1 mouse cellular context compared by ENCODE assay signal in the genomic region with DNA sequence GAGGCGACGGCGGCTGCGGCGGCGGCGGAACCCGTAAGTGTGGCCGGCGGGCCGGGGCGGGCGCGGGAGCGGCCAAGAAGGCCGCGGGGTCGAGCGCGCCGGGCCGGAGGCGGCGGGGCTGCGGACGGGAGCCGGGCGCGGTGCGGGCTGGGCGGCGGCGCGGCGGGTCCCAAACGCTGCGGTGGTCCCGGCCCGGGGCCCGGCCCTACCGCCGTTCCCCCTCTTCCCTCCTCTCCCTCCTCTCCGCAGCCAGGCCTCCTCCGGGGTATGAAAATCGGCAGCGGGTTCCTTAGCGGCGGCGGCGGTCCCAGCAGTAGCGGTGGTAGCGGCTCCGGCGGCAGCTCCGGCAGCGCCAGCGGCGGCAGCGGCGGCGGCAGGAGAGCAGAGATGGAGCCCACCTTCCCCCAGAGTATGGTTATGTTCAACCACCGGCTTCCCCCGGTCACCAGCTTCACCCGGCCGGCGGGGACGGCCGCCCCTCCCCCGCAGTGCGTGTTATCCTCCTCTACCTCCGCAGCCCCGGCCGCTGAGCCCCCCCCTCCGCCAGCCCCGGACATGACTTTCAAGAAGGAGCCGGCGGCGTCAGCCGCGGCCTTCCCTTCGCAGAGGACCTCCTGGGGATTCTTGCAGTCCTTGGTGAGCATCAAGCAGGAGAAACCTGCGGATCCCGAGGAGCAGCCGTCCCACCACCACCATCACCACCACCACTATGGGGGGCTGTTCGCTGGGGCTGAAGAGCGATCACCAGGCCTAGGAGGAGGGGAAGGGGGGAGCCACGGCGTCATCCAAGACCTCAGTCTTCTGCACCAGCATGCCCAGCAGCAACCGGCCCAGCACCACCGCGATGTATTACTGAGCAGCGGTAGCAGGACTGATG.
TF ChIP-seq lines count a peak whose summit lies in the region.

No protein-coding gene starts in this region.

TF ChIP-seq in CH12.LX, 34 proteins besides CTCF, POLR2A, EP300 and RAD21 (continued from another document):
- TF ChIP-seq SMC3 (IDR thresholded peaks at IDR 0.05; ENCODE audit: low read depth, low read length) (no peak), TBP (conservative IDR thresholded peaks at IDR 0.05; ENCODE audit: low read depth, low read length) (no peak), MXI1 (IDR thresholded peaks at IDR 0.05; ENCODE audit: low read depth, low read length) (peak; percentile 37; the same call in 1 of the 2 replicates), UBTF (IDR thresholded peaks at IDR 0.05; ENCODE audit: low read depth, low read length) (peak; percentile 69)
